Mouse (Mus musculus) liver, adult 2 months (tissue): Measurements from ENCODE around the gene Ankrd65.

Experiments used
- CTCF ChIP-seq: fragments of 200-500 bp; IDR thresholded peaks from 2 replicates; pipeline ENCODE4 v1.5.1; 2011; ENCODE audit warnings: low read depth, low read length, control low read depth
- POLR2A ChIP-seq: fragments of 200-500 bp; IDR thresholded peaks from 2 replicates; pipeline ENCODE4 v1.6.1; 2011; ENCODE audit warnings: low read length, control low read depth; ENCODE audit not compliant: insufficient read depth; ENCODE audit errors: extremely low read depth

GRCm38 (mm10) chr4:155832321-155832720 lies 42.1 kb downstream of the Ankrd65 start:
- TF ChIP-seq CTCF (no peak), POLR2A (no peak)
